Mouse (Mus musculus): Measurements from ENCODE around the gene Tenm4. TPM values are rescaled to one million over a fixed set of nuclear protein-coding genes. Genes with fewer than 3 reads are reported as not detected.

Gene Tenm4
- polyA plus RNA-seq, 1 experiment from 2014 or later, result 5.4 TPM

GRCm38 (mm10) chr7:96466761-96467160 is 295.7 kb downstream of the Tenm4 start:
- no peak for TF ChIP-seq CTCF (IDR thresholded peaks at IDR 0.05)
- in situ Hi-C loops (cut with MboI; ENCODE audit: low pct_unique_long_range_greater_than_20kb), result no loop called here
- no peak for ATAC-seq

DNA sequence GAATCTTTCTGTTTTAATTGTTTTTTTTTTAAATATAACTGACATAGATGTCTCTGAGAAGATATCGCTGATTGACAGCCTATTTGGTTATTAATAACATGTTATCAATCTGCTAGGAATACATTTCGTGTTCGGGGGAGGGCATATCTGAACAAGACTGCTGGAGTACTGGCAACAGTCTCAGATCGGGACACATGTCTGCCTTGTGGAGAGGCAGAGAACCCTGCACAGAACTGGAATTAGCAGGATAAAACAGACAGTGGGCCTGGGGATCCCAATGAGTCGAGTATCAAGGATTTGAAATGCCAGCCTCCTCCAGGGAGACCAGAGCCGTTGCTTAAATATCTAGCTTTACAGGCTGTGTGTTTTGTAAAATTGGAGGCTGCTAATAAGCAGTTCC is 299.8 kb downstream of the Tenm4 start:
- CTCF ChIA-PET, result no interaction called here
- ATAC-seq, result no peak
- H3K27me3 ChIP-seq, result no peaks in the 10 kb centered on the region
- in situ Hi-C loops (cut with MboI; ENCODE audit: low pct_unique_long_range_greater_than_20kb), result no loop called here
- no peak for TF ChIP-seq CTCF (IDR thresholded peaks at IDR 0.05)
- POLR2A ChIA-PET, result no interaction called here
- DNase-seq (ENCODE audit: low read depth, low spot score), result no peak

More at GRCm38 (mm10) chr7:96466761-96467160, 295.7 kb downstream of the Tenm4 start:
- ChIA-PET POLR2A (no interaction called here), CTCF (no interaction called here)
- no peak for DNase-seq (ENCODE audit: low read depth, low spot score)
- no peaks in the 10 kb centered on the region for H3K27me3 ChIP-seq

DNA sequence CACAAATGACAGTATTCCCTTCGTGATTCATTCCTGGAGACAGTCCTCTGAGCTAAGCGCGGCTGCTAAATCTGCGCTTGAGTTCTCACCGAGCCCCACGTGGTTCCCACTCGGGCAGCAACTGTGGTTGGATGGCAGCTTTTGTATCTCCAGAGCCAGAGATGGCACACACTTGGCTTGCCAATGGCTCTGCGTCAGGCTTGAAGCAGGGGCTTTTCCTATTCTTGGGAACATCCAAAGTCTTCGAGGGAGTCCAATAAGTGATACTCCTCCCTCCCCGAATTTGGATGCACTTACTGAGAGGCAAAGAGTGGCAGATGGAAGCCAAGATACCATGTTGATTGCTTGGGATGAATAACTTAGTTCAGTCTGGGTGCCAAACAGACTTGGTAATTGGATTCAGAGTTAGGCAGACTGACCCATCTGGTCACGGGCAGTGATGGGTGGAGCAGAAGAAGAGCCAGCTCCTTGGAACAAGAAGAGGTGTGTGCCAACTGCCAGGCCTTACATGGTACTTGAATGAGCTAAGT is 303.6 kb downstream of the Tenm4 start:
- no peak for DNase-seq (ENCODE audit: low read depth, low spot score)
- CTCF ChIA-PET, result interaction anchor here (1.6 kb wide), 1 partner anchor 9 kb away, joined by 6 read pairs; no protein-coding TSS in a partner anchor
- in situ Hi-C loops (cut with MboI; ENCODE audit: low pct_unique_long_range_greater_than_20kb), result no loop called here
- TF ChIP-seq CTCF (IDR thresholded peaks at IDR 0.05), result no peak
- POLR2A ChIA-PET, result no interaction called here
- no peak for ATAC-seq
- no peaks in the 10 kb centered on the region for H3K27me3 ChIP-seq

- POLR2A ChIA-PET, result no interaction called here
These were observed 306.1 kb downstream of the Tenm4 start for GRCm38 (mm10) chr7:96476987-96477613.

DNA sequence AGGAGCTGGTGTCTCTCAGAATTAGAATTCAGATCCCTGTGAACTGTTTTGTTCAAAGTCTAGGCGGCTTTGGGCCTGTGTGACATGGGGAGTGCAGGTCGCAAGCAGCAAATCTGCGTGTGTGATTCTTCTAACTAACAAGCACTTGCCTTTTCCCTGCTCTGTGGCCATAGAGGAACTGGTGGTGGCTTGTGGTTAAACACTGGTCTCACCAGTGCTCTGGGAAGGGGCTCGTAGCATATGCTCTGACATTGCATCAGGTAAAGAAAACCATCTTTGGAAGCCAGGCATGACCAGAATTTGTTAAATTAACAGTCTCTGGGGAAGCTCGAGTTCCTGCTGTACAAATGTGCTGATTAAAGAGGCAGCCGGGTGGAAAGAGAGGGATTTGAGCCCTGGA is 308.1 kb downstream of the Tenm4 start:
- no peak for TF ChIP-seq CTCF (IDR thresholded peaks at IDR 0.05)
- no peaks in the 10 kb centered on the region for H3K27me3 ChIP-seq
- ATAC-seq, result peak; percentile 75
- POLR2A ChIA-PET, result no interaction called here
- in situ Hi-C loops (cut with MboI; ENCODE audit: low pct_unique_long_range_greater_than_20kb), result no loop called here
- no peak for DNase-seq (ENCODE audit: low read depth, low spot score)
- CTCF ChIA-PET, result no interaction called here

More at GRCm38 (mm10) chr7:96476987-96477613, 306.1 kb downstream of the Tenm4 start:
- H3K27me3 ChIP-seq, result no peaks in the 10 kb centered on the region
- no peak for ATAC-seq
- no peak for TF ChIP-seq CTCF (IDR thresholded peaks at IDR 0.05)
- in situ Hi-C loops (cut with MboI; ENCODE audit: low pct_unique_long_range_greater_than_20kb), result no loop called here
- CTCF ChIA-PET, result no interaction called here
- DNase-seq (ENCODE audit: low read depth, low spot score), result no peak

GRCm38 (mm10) chr7:96480351-96480983 is 309.4 kb downstream of the Tenm4 start:
- POLR2A ChIA-PET, result no interaction called here
- TF ChIP-seq CTCF (IDR thresholded peaks at IDR 0.05), result no peak
- DNase-seq (ENCODE audit: low read depth, low spot score), result no peak
- ATAC-seq, result no peak
- CTCF ChIA-PET, result no interaction called here
- in situ Hi-C loops (cut with MboI; ENCODE audit: low pct_unique_long_range_greater_than_20kb), result no loop called here
- H3K27me3 ChIP-seq, result no peaks in the 10 kb centered on the region

DNA sequence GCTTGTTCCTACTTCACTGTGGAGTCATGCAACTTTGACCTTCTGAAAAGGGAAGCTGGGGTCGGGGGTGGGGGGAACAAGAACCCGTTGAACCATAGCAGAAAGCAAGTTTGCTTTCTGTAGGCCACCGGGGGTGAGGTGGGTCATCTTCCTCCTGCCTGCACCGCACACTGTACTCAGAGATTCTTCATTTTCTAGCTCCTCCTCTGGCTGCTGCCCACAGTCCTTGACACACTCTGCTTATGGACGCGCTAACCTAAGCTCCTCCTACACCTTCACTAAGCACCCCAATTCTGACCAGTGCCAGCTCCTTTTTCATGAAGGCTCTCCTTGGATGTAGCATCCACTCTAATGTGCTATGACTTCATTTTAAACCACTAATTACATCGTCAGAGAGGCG is 311.9 kb downstream of the Tenm4 start:
- no peak for ATAC-seq
- in situ Hi-C loops (cut with MboI; ENCODE audit: low pct_unique_long_range_greater_than_20kb), result no loop called here
- no peaks in the 10 kb centered on the region for H3K27me3 ChIP-seq
- ChIA-PET CTCF (interaction anchor here (1.3 to 1.7 kb wide), 2 partner anchors 9 to 37 kb away, joined by 3 to 6 read pairs; no protein-coding TSS in a partner anchor), POLR2A (interaction anchor here (0.6 kb wide), 1 partner anchor 116 kb away, joined by 3 read pairs; no protein-coding TSS in a partner anchor)
- DNase-seq (ENCODE audit: low read depth, low spot score), result no peak
- TF ChIP-seq CTCF (IDR thresholded peaks at IDR 0.05), result no peak

GRCm38 (mm10) chr7:96484006-96484581 is 313.0 kb downstream of the Tenm4 start:
- ChIA-PET POLR2A (no interaction called here), CTCF (interaction anchor here (1.3 to 1.7 kb wide), 2 partner anchors 10 to 38 kb away, joined by 3 to 6 read pairs; no protein-coding TSS in a partner anchor)
- in situ Hi-C loops (cut with MboI; ENCODE audit: low pct_unique_long_range_greater_than_20kb), result no loop called here
- DNase-seq (ENCODE audit: low read depth, low spot score) (no peak), ATAC-seq (peak; percentile 84)
- TF ChIP-seq CTCF (IDR thresholded peaks at IDR 0.05), result no peak
- H3K27me3 ChIP-seq, result no peaks in the 10 kb centered on the region

- in situ Hi-C loops (cut with MboI; ENCODE audit: low pct_unique_long_range_greater_than_20kb), result loop anchor here (10.0 kb wide), 1 partner anchor 275 kb away; no protein-coding TSS in a partner anchor
- no peak for DNase-seq (ENCODE audit: low read depth, low spot score)
- peak; percentile 51 for ATAC-seq
- H3K27me3 ChIP-seq, result no peaks in the 10 kb centered on the region
- no peak for TF ChIP-seq CTCF (IDR thresholded peaks at IDR 0.05)
- ChIA-PET POLR2A (interaction anchor here (1.1 kb wide), 1 partner anchor 41 kb away, joined by 3 read pairs; no protein-coding TSS in a partner anchor), CTCF (interaction anchor here (2.1 kb wide), 1 partner anchor 11 kb away, joined by 5 read pairs; no protein-coding TSS in a partner anchor)
These were observed 318.5 kb downstream of the Tenm4 start for GRCm38 (mm10) chr7:96489348-96490076.

- in situ Hi-C loops (cut with MboI; ENCODE audit: low pct_unique_long_range_greater_than_20kb), result loop anchor here (10.0 kb wide), 1 partner anchor 277 kb away; no protein-coding TSS in a partner anchor
- POLR2A ChIA-PET, result no interaction called here
- no peak for TF ChIP-seq CTCF (IDR thresholded peaks at IDR 0.05)
- CTCF ChIA-PET, result no interaction called here
- ATAC-seq, result no peak
- H3K27me3 ChIP-seq, result no peaks in the 10 kb centered on the region
- DNase-seq (ENCODE audit: low read depth, low spot score), result no peak
These were observed 320.9 kb downstream of the Tenm4 start for GRCm38 (mm10) chr7:96491896-96492295.

Measured in Patski (cell line).